Mouse (Mus musculus): ENCODE measurements around the gene Paf1.

The Paf1 gene

GRCm38 (mm10) chr7:28436932-28437570 is 44.3 kb downstream of the Paf1 start, which contains the start of gene Gmfg:
Gene Gmfg (plus strand): TSS chr7:28437447.
- peak; percentile 86 to 87 for DNase-seq

DNA sequence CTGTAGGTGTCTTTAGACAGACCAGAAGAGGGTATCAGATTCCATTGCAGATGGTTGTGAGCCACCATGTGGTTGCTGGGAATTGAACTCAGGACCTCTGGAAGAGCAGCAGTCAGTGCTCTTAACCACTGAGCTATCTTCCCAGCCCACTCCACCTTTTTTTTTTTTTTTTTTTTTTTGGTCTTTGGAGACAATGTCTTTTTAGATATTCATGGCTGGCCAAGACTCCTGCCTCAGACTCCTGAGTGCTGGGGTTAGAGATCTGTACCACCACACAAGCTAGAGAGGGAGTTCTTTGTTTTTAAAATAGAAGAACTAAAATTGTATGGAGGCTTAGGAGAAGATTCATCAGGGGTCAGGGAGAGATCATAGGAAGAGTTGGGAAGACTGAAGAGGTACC is 45.2 kb downstream of the Paf1 start:
- no peak for DNase-seq

- DNase-seq: no peak
These were observed 46.0 kb downstream of the Paf1 start for GRCm38 (mm10) chr7:28438771-28439170.

DNA sequence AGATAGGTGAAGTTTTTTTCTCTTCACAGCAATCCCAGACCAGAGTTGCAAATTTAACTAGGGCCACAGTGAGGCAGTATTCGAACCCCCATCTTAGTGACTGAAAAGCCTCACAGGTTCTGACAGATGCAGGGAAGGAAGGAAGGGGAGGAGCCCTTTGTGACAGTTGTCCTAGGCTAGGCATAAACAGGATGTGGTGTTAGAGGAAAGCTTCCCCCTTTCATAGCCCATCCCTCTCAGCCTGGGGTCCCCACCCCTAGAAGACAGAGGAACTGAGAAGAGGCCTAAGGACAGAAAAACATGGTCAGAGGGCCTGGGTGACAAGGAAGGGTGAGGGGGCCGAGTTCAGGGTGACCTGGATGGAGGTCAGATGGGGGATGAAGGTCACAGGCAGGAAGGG is 48.0 kb downstream of the Paf1 start:
- DNase-seq: peak; percentile 50 to 65

DNA sequence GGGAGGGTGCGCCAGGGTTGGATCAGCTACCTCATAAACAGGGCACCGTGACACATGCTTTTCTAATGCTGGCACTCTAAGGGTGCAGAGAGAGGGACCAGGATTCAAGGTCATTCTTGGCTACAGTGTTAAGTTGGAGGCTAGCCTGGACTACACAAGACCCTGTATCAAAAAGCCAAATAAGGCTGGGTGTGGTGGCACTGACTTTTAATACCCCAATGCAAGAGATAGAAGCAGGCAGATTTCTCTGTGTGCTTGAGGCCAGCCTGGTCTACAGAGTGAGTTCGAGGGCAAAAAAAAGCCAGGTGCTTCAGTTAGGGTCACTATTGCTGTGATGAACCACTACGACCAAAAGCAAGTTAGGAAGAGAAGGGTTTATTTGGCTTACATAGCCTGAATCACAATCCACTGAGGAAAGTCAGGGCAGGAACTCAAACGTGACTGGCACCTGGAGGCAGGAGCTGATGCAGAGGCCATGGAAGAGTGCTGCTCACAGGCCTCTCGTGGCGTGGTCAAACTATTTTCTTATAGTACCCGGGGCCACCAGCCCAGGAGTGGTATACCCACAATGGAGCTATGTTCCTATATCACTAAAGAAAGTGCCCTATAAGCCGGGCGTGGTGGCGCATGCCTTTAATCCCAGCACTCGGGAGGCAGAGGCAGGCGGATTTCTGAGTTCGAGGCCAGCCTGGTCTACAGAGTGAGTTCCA is 49.2 kb downstream of the Paf1 start:
- no peak for DNase-seq

GRCm38 (mm10) chr7:28442688-28443087 is 49.9 kb downstream of the Paf1 start:
- no peak for DNase-seq

GRCm38 (mm10) chr7:28444344-28444974 is 51.7 kb downstream of the Paf1 start:
- DNase-seq: no peak

GRCm38 (mm10) chr7:28446446-28446845 is 53.7 kb downstream of the Paf1 start:
- peak; percentile 69 to 91 for DNase-seq

- peak in 1 of 2 experiments; percentile 33 for DNase-seq
These were observed 54.5 kb downstream of the Paf1 start for GRCm38 (mm10) chr7:28447101-28447830.

DNA sequence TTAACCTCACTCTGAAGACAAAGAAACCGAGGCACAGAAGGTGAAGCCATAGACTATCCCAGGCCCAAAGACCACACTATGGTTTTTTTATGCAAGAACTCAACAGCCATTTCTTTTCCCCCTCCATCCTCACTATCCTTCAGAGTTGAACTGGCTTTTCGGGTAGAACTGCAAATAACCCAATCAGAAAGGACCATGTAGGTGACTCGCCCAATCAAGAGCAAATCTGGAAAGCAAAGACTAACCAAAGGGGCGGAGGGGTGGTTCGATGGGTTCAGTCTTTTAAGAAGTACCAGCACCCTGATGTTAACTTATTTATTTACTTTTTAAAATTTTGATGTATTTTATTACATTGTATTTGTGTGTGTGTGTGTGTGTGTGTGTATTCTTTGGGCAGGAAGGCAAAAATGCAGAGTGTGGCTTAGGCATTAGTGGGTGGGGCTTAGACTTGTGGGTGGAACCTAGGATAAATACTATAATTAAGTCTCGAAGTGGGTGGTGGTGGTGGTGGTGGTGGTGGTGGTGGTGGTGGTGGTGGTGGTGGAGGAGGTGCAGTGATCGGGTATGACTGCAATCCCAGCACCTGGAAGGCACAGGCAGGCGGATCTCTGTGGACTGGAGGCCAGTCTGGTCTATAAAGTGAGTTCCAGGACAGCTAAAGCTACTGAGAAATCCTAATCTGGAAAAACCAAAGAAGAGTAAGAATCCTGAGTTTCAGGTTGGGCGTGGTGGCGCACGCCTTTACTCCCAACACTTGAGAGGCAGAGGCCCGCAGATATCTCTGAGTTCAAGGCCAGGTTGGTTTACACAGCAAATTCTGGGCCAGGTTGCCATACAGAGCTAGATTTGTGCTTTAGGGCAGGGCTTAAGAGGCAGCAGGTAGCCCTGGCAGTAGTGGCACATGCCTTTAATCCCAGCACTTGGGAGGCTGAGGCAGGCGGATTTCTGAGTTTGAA is 55.4 kb downstream of the Paf1 start:
- no peak for DNase-seq
